Mouse (Mus musculus) intestine, postnatal 0 days (tissue): ENCODE data around the gene Spats2. TPM values are rescaled to one million over a fixed set of nuclear protein-coding genes. Genes with fewer than 3 reads are reported as not detected.

Experiments
- ATAC-seq: fragments of 200-750 bp; cut with Nextera tagmentation; 2 replicates; pipeline ENCODE4 v1.8.0; 2017; ENCODE audit warnings: mild to moderate bottlenecking, moderate TSS enrichment, moderate library complexity
- H3K27ac ChIP-seq: fragments of 300-500 bp; sonication (generic); 2 replicates; pipeline ENCODE4 v1.5.1; 2014; ENCODE audit warnings: mild to moderate bottlenecking, low read depth, low read length, moderate library complexity
- H3K27me3 ChIP-seq: fragments of 300-500 bp; sonication (generic); replicated peaks from 2 replicates; pipeline ENCODE4 v1.6.1; 2014; ENCODE audit warnings: low read length, mixed read lengths; ENCODE audit not compliant: control insufficient read depth, insufficient read depth
- H3K36me3 ChIP-seq: fragments of 300-500 bp; sonication (generic); 2 replicates; pipeline ENCODE4 v1.6.1; 2014; ENCODE audit warnings: mild to moderate bottlenecking, moderate library complexity; ENCODE audit not compliant: control insufficient read depth, insufficient read depth
- H3K4me1 ChIP-seq: fragments of 300-500 bp; sonication (generic); replicated peaks from 2 replicates; pipeline ENCODE4 v1.6.1; 2014; ENCODE audit warnings: antibody characterized with exemption, low read length, mixed read lengths; ENCODE audit not compliant: control insufficient read depth, insufficient read depth
- H3K4me2 ChIP-seq: fragments of 300-500 bp; sonication (generic); replicated peaks from 2 replicates; pipeline ENCODE4 v1.6.1; 2014; ENCODE audit warnings: low read depth, mild to moderate bottlenecking, moderate library complexity
- H3K4me3 ChIP-seq: fragments of 300-500 bp; sonication (generic); 2 replicates; pipeline ENCODE4 v1.5.1; 2014; ENCODE audit warnings: low read depth, low read length
- H3K9ac ChIP-seq: fragments of 300-500 bp; sonication (generic); 2 replicates; pipeline ENCODE4 v1.6.1; 2014; ENCODE audit warnings: mild to moderate bottlenecking, low read depth, low read length
- H3K9me3 ChIP-seq: fragments of 300-500 bp; sonication (generic); 2 replicates; pipeline ENCODE4 v1.6.1; 2016; ENCODE audit warnings: mixed run types; ENCODE audit not compliant: control insufficient read depth
- CTCF ChIP-seq: sonication (generic); IDR thresholded peaks from 2 replicates; pipeline ENCODE4 v1.5.1; 2016; ENCODE audit warnings: low read depth, mild to moderate bottlenecking, control low read depth, antibody characterized with exemption, moderate library complexity
- WGBS: fragments of 180-500 bp; shearing (Covaris S2); extraction: QIAGEN DNeasy Blood & Tissue Kit; methylation state at CpG from one replicate; pipeline ENCODE4 v1.1.7; 2014; 5-methylcytosine and 5-hydroxymethylcytosine counted together
- polyA plus RNA-seq: library from polyadenylated mRNA; unstranded; fragments of >200 nt; fragmentation: Nextera tagmentation; extraction: Ambion mirVana; gene quantifications from 2 replicates; pipeline ENCODE4 v1.2.1, GENCODE M21; 2015

Spats2 gene
- polyA plus RNA-seq, 1 experiment from 2014 or later = 14.3 TPM

DNA sequence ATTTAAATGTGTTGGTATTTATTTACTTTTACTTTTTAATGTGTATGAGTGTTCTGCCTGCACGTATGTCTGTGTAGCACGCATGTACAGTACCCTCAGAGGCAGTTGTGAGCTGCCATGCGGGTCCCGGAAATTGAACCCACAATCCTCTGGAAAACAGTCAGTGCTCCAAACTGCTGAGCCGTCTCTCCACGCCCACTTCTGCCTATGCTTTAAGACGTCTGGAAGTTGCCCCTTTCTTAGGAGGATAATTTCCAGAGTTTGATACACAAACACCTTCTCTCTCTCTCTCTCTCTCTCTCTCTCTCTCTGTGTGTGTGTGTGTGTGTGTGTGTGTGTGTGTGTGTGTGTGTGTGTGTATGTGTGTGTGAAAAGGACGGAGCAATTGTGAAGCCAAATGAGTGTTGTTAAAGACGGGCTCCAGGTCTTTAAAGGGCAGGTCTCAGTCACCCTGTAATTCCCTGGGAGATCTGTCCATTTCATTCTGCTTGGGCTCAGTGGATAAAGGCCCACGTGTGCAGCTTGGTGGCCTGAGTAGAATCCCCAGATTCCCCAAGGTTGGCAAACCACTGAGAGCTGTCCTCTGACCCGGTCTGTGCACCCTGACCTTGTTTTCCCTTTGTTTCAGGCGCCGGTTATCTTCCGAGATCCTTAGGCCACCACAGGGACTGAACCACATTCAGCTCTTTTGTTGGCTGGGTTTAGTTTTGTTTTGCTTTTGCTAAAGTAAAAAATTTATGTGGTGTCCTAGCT is 11.2 kb upstream of the Spats2 start:
- Histone ChIP-seq H3K27me3 (no peaks in the 10 kb centered on the region), H3K4me3 (no peak overlapping the region), H3K27ac (no peak overlapping the region), H3K9me3 (no peaks in the 10 kb centered on the region), H3K36me3 (no peaks in the 10 kb centered on the region), H3K9ac (no peak overlapping the region), H3K4me1 (no peaks in the 10 kb centered on the region), H3K4me2 (no peak overlapping the region)
- ATAC-seq = no peak
- WGBS = 31% methylated on average over 14 of the region's 14 CpGs
- no peak for TF ChIP-seq CTCF

DNA sequence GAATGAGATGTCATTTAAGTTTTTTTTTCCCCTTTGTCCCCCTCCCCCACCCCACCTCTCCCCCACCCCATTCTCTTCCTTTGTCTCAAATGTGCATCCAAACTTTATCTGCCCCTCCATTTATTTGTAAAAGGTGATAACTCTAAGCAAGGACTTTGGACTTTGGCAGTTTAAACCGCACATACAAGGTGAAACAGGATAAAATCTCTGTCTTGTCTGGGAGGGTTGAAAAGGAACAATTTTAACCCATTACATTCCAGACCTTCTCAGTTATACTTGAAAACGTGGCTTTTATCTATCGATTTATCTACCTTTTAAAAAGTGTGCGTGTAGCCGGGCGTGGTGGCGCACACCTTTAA is 10.7 kb upstream of the Spats2 start:
- no peak for TF ChIP-seq CTCF
- no peaks in the 10 kb centered on the region for H3K36me3 ChIP-seq
- no peak overlapping the region for H3K4me3 ChIP-seq
- no peak overlapping the region for H3K27ac ChIP-seq
- no peaks in the 10 kb centered on the region for H3K9me3 ChIP-seq
- H3K9ac ChIP-seq = no peak overlapping the region
- H3K27me3 ChIP-seq = no peaks in the 10 kb centered on the region
- H3K4me2 ChIP-seq = no peak overlapping the region
- no peaks in the 10 kb centered on the region for H3K4me1 ChIP-seq
- WGBS = 59% methylated on average over 7 of the region's 7 CpGs
- ATAC-seq = no peak

DNA sequence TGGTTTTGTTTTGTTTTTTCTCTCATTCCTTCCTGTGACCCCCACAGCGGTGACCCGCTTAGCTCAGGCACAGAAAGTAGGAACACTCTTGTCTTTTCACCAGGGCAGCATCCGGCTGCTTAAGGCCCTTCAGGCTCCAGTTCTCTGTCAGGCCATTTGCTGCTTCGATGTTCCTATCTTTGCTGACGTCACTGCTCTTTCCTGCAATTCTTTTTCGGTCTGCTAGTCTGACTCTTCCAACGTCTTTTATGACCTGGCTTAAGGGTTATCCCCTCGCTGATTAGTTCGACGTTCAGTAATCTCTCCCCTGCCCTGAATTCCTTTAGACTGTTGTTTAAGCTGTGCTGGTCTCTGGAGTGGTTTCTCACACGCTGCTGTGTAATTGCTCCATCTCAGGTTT is 9.2 kb upstream of the Spats2 start:
- WGBS = 30% methylated on average over 11 of the region's 11 CpGs

DNA sequence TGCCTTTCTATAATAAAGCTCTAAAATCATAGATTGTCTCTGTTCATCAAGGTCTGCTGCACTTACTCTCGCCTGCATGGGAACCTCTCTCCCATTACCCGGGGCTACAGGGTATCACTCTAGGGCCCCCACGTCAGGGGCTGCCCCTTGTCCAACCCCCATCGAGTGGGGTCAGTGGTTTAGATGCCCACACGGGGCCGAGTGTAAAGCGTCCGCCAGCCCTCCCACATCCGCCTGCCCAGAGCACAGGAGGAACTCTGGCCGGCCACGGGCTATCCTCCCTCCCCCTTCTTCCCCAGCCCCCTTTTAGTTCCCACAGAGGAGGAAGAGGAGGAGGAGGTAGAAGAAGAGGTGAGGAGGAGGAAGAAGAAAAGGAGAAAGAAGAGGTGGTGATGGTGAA is 4.9 kb upstream of the Spats2 start:
- H3K9me3 ChIP-seq = no peaks in the 10 kb centered on the region
- H3K27me3 ChIP-seq = no peaks in the 10 kb centered on the region
- H3K4me1 ChIP-seq = no peaks in the 10 kb centered on the region
- H3K36me3 ChIP-seq = no peaks in the 10 kb centered on the region
- no peak overlapping the region for H3K4me3 ChIP-seq
- H3K27ac ChIP-seq = no peak overlapping the region
- TF ChIP-seq CTCF = no peak
- ATAC-seq = no peak
- WGBS = 20% methylated on average over 11 of the region's 11 CpGs
- H3K9ac ChIP-seq = no peak overlapping the region
- H3K4me2 ChIP-seq = no peak overlapping the region

More for the DNA sequence above, 9.2 kb upstream of the Spats2 start:
- Histone ChIP-seq H3K4me3 (no peak overlapping the region), H3K9me3 (no peaks in the 10 kb centered on the region), H3K36me3 (no peaks in the 10 kb centered on the region), H3K27ac (no peak overlapping the region), H3K4me1 (no peaks in the 10 kb centered on the region), H3K9ac (no peak overlapping the region), H3K27me3 (no peaks in the 10 kb centered on the region), H3K4me2 (peak overlapping the region; percentile 21)
- no peak for ATAC-seq
- no peak for TF ChIP-seq CTCF

DNA sequence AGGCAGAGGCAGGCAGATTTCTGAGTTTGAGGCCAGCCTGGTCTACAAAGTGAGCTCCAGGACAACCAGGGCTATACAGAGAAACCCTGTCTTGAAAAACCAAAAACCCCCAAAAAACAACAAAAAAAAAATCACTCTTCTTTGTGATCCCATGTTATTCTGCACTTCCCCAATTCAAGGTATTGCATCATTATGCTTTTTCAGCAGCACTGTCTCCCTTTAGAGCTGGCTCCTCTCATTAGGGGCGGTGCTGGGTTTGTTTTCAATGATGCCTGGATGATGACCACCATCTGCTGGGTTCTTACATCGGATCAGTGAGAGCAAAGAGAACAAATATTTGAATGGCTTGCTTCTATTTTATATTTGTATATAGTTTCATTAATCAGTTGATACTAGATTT is 3.1 kb upstream of the Spats2 start:
- no peak for ATAC-seq
- no peaks in the 10 kb centered on the region for H3K36me3 ChIP-seq
- TF ChIP-seq CTCF = no peak
- no peaks in the 10 kb centered on the region for H3K27me3 ChIP-seq
- no peak overlapping the region for H3K9ac ChIP-seq
- WGBS = 61% methylated on average over 2 of the region's 2 CpGs
- H3K4me2 ChIP-seq = no peak overlapping the region
- H3K9me3 ChIP-seq = no peaks in the 10 kb centered on the region
- H3K4me3 ChIP-seq = no peak overlapping the region
- H3K27ac ChIP-seq = no peak overlapping the region
- no peaks in the 10 kb centered on the region for H3K4me1 ChIP-seq

DNA sequence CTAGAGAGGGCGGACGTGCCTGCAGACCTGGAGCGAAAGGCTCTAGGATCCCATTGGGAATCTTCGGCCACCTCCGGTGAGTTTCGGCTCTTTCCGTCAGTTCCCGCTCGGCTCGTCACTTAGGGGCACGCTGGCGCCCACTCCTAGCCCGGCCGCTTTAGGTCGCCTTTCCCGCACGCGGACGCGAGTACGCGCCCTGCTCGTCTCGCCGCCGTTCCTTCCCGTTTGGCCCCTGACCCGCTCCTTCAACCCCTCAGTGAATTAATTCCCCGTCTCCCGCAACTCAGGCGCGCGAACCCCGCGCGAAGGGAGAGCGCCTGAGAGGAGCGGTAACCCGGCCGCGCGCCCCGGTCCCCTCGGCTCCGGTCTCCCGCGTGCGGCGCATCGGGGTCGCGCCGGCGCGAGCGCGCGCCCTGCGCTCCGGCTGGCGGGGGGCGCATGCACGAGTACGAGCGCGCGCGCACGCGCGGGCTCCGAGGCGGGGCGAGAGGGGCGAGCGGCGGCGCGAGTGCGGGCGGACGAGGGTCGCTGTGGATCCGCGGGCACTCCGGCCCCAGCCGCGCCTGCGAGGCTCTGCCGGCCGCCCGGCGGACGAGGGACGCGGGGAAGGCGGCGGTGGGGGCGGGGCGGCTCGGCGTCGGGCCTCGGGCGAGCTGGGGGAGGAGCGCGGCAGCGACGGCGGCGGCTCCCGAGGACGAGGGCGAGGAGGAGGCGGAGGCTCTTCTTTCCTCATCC is 532 bp downstream of the Spats2 start:
- Histone ChIP-seq H3K4me3 (peak overlapping the region; percentile 89), H3K27me3 (no peaks in the 10 kb centered on the region), H3K9ac (peak overlapping the region; percentile 93), H3K4me2 (peak overlapping the region; percentile 90), H3K9me3 (no peaks in the 10 kb centered on the region), H3K27ac (peak overlapping the region; percentile 91), H3K4me1 (no peaks in the 10 kb centered on the region), H3K36me3 (no peaks in the 10 kb centered on the region)
- TF ChIP-seq CTCF = no peak
- under 1% methylated on average over 114 of the region's 115 CpGs for whole genome bisulfite sequencing
- peak; percentile 73 for ATAC-seq
